Mouse (Mus musculus): Measurements from ENCODE around the gene Gpi1.

Gpi1 gene

DNA sequence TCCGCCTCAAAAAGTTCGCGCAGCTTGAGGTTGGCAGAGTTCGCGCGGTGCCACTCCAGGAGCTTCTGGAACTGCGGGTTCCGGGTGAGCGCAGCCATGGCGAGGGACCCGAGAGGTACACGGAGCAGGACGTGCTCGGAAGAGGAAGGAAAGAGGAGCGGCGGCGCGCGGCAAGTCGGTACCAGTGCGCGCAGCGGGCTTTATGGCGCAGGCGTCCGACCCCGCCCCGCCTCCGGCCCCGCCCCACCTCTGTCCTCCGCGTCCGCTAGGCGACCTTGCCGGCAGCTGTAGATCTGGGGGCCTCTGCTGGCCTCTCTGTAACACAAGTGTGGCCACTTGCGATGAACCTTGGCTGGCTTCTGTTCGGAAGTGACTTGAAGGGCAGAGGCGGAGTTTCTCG, at the start of gene Gpi1:
TSS of gene Gpi1 (minus strand) at position 221 of the 400 bp plus-strand sequence.
- peak; percentile 82 for DNase-seq

GRCm38 (mm10) chr7:34277656-34278055, 47.5 kb upstream of the Gpi1 start:
- DNase-seq = no peak

GRCm38 (mm10) chr7:34276066-34276465, 45.9 kb upstream of the Gpi1 start:
- DNase-seq = no peak

DNA sequence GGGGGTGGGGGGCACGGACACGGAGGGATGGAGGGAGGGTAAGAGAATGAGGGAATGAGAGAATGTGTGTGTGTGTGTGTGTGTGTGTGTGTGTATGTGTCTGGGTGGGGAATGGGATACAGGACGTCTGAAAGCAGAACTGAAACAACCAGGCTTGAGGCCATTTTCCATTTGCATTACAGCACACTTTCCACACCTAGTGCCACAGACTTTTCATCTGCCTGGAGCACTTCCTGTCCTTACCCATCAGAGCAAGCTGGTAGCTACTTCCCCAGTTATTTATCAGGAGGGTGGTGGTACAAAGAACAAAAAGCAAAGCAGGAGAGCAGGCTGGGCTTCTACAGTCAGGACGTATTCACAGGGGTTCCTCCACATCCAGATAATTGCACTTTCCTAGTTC, 42.3 kb upstream of the Gpi1 start:
- DNase-seq = no peak

GRCm38 (mm10) chr7:34268463-34268862, 38.3 kb upstream of the Gpi1 start:
- DNase-seq = no peak

- DNase-seq = no peak
Observed at GRCm38 (mm10) chr7:34266421-34266820, 36.3 kb upstream of the Gpi1 start.

GRCm38 (mm10) chr7:34265876-34266346, 35.8 kb upstream of the Gpi1 start:
- peak; percentile 48 for DNase-seq

GRCm38 (mm10) chr7:34263437-34263836, 33.3 kb upstream of the Gpi1 start:
- DNase-seq = no peak

DNA sequence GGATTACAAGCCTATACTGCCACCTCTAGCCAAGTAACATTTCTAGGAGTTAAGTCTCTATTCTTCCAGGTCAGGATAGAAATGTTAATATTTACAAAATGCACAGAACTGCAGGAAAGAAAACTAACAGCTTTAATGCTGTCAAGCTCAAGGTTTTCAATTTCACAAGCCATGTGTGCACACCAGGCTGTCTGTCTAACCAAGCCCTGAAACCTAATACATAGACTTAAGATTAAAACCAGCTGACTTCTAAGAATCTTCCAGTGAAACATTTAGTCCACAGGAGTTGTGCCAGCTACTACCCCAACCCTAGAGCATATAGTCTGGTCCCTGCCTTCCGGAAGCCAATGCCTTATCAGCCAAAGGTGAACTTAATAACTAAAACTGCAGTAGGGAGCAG, 28.3 kb upstream of the Gpi1 start:
- no peak for DNase-seq

DNA sequence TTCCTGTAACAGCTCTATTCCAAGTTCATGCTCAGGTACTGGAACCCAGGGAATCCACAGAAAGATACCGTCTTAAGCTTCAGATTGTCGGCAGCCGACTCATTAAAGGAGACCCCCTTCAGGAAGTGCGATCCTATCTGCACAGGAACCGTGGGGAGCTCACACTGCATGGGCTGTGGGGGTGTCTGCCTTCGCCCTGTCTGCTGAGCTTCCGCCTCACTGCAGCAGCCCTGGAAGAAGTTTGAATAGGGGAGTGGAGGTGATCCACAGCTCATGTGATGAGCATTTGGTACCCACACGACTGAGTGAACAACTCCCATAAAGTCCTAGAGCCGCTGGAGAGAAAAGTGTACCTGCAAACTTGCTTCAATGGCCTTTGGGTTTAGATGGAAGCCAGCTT, 27.1 kb upstream of the Gpi1 start:
- no peak for DNase-seq

- no peak for DNase-seq
Observed at GRCm38 (mm10) chr7:34255916-34256315, 25.8 kb upstream of the Gpi1 start.

- no peak for DNase-seq
Observed at GRCm38 (mm10) chr7:34255137-34255536, 25.0 kb upstream of the Gpi1 start.

- no peak for DNase-seq
Observed at GRCm38 (mm10) chr7:34252030-34252429, 21.9 kb upstream of the Gpi1 start.

GRCm38 (mm10) chr7:34250738-34251137, 20.6 kb upstream of the Gpi1 start, which contains the start of gene Gm6096:
Gene Gm6096 (plus strand): TSS chr7:34251038.
- no peak for DNase-seq

GRCm38 (mm10) chr7:34246870-34247499, 16.8 kb upstream of the Gpi1 start:
- no peak for DNase-seq

DNA sequence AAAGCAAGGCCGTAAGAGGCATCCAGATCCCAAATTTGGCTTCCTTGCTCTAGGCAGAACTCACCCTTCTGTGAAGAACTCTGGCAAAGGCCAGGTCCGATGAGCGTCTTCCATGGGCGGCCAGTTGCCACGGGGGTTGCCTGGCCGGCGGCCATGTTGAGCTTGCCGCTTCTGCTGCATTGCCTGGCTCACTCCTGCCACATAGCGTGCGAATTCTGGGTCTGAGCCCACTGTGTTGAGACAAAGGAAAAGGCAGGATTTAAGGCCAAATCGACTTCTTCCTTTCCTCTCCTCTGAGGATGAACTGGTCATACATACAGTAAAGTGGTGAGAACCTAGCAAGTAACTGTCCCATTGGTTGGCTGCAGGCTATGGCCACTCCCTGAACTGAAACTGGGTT, 12.0 kb upstream of the Gpi1 start:
- DNase-seq = no peak

DNA sequence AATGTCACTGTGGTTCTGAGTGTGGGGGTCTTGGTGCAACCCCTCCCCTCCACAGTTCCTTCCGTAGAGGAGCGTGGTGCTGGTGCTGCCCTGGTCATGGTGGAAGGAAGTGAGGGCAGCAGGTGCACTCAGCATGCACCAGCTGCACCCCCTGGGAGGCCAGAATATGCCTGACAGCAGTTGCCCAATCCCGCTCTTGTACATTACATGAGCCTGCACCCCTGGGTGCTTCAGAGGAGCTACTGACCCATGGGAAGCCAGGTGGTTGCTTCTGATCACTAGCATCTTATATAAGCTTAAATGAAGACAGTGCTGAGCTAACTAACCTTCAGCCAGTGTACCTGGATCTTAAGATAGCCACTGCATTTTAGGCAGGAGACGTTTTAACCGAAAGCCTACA, 8.0 kb upstream of the Gpi1 start:
- DNase-seq = no peak

GRCm38 (mm10) chr7:34235602-34236001, 5.5 kb upstream of the Gpi1 start:
- DNase-seq = no peak

DNA sequence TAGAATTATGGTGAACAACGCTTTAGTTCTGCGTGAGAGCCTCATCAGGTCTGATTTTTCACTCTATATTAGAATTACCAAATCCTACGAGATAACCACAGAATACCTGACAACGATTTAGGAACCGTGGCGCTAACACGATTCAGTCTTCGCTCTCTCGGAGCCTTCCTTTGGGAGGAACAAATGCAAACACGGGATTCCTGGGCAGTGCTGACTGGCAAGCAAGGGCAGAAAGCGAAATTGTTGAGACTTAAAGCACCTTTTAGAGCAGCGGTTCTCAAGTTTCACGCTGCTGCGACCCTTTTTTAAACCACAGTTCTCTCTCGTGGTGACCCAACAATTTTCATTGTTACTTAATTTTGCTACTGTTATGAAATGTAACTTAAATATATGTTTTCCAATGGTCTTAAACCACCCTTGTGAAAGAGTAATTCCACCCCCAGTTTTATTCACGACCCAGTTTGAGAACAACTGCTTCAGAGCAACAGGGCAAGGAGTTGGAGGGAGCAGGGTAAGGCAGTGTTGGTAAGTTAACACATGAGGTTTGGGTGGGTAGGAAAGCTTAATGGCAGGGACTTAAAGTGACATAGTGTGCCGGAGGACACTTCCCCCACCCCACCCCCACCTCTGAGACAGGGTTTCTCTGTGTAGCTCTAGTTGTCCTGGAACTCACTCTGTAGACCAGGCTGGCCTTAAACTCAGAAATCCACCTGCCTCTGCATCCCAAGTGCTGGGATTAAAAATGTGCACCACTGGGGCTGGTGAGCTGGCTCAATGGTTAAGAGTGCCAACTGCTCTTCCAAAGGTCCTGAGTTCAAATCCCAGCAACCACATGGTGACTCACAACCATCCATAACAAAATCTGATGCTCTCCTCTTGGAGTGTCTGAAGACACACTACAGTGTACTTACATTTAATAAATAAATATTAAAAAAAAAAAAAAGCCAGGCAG, 4.8 kb upstream of the Gpi1 start:
- DNase-seq = no peak

DNA sequence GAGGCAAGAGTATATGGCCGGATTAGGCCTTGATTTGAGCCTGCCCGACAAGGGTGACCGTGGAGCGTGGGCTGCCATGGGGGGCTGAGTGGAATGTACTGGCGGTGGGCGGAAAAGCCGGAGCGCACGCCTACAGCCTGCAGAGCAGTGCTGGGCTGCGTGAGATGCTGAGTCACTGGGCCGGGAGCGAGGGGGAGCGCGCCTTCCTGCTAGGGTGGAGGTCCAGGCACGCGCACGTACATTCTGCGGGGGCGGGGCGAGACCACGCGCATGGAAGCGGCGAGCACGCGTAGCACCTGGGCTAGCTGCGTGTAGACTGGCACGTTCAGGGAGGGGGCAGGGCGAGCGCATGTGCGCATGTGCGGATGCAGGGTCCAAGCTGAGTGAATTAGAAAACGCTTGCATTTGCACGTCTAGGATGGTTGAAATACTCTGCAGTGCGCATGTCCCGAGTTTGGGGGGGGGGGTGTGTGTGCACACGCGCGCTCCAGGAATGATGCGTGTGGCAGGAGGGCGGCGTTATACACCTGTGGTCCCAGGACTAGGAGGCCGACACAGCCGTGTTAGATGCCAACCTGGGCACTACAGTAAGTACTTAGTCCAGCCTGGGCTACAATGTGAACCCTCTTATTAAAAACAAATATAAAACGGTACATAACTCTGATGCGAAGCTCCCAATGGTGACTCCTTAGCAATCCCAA, 3.9 kb upstream of the Gpi1 start:
- DNase-seq = peak; percentile 100

GRCm38 (mm10) chr7:34232785-34233725, 2.9 kb upstream of the Gpi1 start:
- DNase-seq = no peak

DNA sequence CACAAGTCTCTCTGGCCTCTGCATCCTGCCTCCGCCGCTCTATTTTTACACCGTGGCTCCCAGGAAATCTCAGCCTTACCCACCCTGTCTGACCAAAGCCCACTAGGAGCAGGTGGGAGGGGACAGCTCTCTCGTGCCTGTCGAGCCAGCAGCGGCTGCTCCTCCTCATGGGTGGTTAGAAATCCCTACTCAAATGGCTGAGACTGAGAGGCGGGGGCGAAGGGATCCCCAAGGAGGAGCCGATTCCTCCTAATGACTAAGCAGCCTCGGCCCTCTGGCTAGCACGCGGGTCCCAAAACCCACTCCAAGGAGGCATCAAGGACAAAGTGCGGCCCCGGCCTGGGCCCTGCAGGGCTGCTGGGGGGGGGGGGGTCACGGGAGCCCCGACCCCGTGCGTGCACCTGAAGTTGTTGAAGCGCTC, 435 bp downstream of the Gpi1 start:
- DNase-seq = peak; percentile 42

Data from thymus, postnatal 25 days (tissue).